Mouse (Mus musculus) lung, postnatal 0 days (tissue): ENCODE results near the gene Mical3. TPM values are rescaled to one million over a fixed set of nuclear protein-coding genes. Genes with fewer than 3 reads are reported as not detected.

Experiments
- ATAC-seq: fragments of 200-750 bp; cut with Nextera tagmentation; 2 replicates; pipeline ENCODE4 v1.8.0; 2017; ENCODE audit warnings: moderate library complexity
- DNase-seq: peaks from one replicate; pipeline ENCODE4 v3.0.0-alpha.2; 2016; ENCODE audit warnings: low spot score
- H3K27ac ChIP-seq: fragments of 300-500 bp; sonication (generic); 2 replicates; pipeline ENCODE4 v1.5.1; 2014; ENCODE audit warnings: antibody characterized with exemption, mild to moderate bottlenecking, low read length, mixed read lengths
- H3K27me3 ChIP-seq: fragments of 300-500 bp; sonication (generic); replicated peaks from 2 replicates; pipeline ENCODE4 v1.6.1; 2014; ENCODE audit warnings: low read length, mixed read lengths; ENCODE audit not compliant: insufficient read depth
- H3K36me3 ChIP-seq: fragments of 300-500 bp; sonication (generic); 2 replicates; pipeline ENCODE4 v1.6.1; 2014; ENCODE audit warnings: low read length, mixed read lengths; ENCODE audit not compliant: insufficient read depth
- H3K4me1 ChIP-seq: fragments of 300-500 bp; sonication (generic); 2 replicates; pipeline ENCODE4 v1.6.1; 2014; ENCODE audit warnings: antibody characterized with exemption, low read depth, low read length, mixed read lengths; ENCODE audit not compliant: insufficient read depth
- H3K4me2 ChIP-seq: fragments of 300-500 bp; sonication (generic); replicated peaks from 2 replicates; pipeline ENCODE4 v1.6.1; 2014; ENCODE audit warnings: low read depth, mild to moderate bottlenecking, low read length, moderate library complexity, mixed read lengths
- H3K4me3 ChIP-seq: fragments of 300-500 bp; sonication (generic); 2 replicates; pipeline ENCODE4 v1.5.1; 2014; ENCODE audit warnings: low read depth, low read length
- H3K9ac ChIP-seq: fragments of 300-500 bp; sonication (generic); replicated peaks from 2 replicates; pipeline ENCODE4 v1.6.1; 2014; ENCODE audit warnings: low read depth, mild to moderate bottlenecking
- H3K9me3 ChIP-seq: fragments of 300-500 bp; sonication (generic); 2 replicates; pipeline ENCODE4 v1.6.1; 2016; ENCODE audit warnings: low read length, mixed read lengths
- CTCF ChIP-seq: IDR thresholded peaks from 2 replicates; pipeline ENCODE4 v1.5.1; 2016; ENCODE audit warnings: antibody characterized with exemption, mild to moderate bottlenecking
- EP300 ChIP-seq: IDR thresholded peaks from 2 replicates; pipeline ENCODE4 v1.6.1; 2016; ENCODE audit warnings: antibody characterized with exemption, mild to moderate bottlenecking, control low read depth
- WGBS: fragments of 180-500 bp; shearing (Covaris S2); extraction: QIAGEN DNeasy Blood & Tissue Kit; methylation state at CpG from one replicate; pipeline ENCODE4 v1.1.7; 2014; 5-methylcytosine and 5-hydroxymethylcytosine counted together
- polyA plus RNA-seq: library from polyadenylated mRNA; unstranded; fragments of >200 nt; fragmentation: Nextera tagmentation; extraction: Ambion mirVana; gene quantifications from 2 replicates; pipeline ENCODE4 v1.2.1, GENCODE M21; 2015

The Mical3 gene
- polyA plus RNA-seq, 1 experiment from 2014 or later, result 12.8 TPM

DNA sequence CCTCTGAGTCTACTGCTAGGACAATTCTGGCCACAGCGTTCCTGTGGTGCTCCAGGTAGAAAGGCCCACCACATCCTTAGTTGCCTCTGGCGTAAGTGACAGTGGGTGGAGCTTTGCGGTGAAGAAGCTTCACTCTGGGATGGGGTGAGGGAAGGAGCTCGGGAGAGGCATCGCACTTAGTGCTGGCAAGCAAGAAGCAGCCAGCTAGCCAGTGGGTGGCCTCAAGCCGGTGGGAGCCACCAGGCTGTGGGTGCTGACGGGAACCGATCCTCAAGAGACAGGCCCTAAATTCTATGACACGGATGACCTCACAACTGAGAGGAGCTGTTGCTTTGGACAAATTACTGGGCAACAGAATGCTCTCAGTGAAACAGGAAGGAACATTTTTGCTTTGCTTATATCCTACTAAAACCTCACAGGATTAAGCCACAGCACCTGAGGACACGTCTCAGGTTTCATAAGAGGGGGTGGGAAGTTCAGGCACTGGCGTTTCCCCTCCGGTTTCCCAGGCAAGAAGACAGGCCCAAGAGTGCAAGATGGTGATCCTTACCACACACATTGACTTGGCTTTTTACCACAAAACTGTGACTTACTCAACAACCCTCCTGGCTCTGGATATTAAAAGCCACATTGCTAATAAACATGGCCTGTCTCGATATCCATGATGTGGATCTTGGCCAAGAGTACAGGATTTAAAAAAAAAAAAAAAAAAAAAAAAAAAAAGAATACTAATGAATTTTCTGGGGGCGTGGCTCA is 87.2 kb downstream of the Mical3 start:
- Histone ChIP-seq H3K36me3 (peaks cover 13% of the 10 kb centered on the region), H3K27me3 (no peaks in the 10 kb centered on the region), H3K4me1 (no peaks in the 10 kb centered on the region; the same call in 1 of the 2 replicates), H3K4me2 (no peak overlapping the region), H3K9ac (no peak overlapping the region), H3K27ac (peak overlapping the region; percentile 51; the same call in 1 of the 2 replicates), H3K9me3 (no peaks in the 10 kb centered on the region), H3K4me3 (no peak overlapping the region)
- peak; percentile 78 for DNase-seq
- ATAC-seq, result peak; percentile 68
- WGBS, result 45% methylated on average over 14 of the region's 14 CpGs
- TF ChIP-seq CTCF, result no peak
- TF ChIP-seq EP300, result peak; percentile 30; the same call in 1 of the 2 replicates

DNA sequence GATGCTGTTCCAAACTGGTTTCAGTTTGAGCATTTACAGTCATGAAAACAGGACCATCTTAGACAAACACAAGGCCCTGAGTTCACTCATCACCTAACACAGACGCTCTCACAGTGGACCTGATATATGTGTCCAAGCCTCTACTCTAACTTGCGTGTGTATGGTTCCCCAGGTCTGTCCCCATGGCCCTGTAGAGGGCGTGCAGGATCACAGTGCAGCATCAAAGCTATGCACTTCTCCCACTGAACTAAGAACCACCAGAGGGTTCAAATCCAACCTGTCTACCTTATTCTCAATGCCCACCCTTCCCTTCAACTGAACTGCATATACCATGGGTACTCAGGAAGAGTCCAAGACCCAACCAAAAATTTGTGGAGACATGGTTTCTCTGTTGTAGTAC is 91.1 kb downstream of the Mical3 start:
- Histone ChIP-seq H3K4me2 (no peak overlapping the region), H3K27me3 (no peaks in the 10 kb centered on the region), H3K27ac (no peak overlapping the region), H3K4me1 (no peaks in the 10 kb centered on the region; the same call in 1 of the 2 replicates), H3K9me3 (no peaks in the 10 kb centered on the region), H3K36me3 (peaks cover 26% of the 10 kb centered on the region), H3K4me3 (no peak overlapping the region), H3K9ac (no peak overlapping the region)
- TF ChIP-seq EP300 (no peak), CTCF (peak; percentile 39)
- DNase-seq (no peak), ATAC-seq (no peak)
- WGBS, result 90% methylated on average over 3 of the region's 3 CpGs

DNA sequence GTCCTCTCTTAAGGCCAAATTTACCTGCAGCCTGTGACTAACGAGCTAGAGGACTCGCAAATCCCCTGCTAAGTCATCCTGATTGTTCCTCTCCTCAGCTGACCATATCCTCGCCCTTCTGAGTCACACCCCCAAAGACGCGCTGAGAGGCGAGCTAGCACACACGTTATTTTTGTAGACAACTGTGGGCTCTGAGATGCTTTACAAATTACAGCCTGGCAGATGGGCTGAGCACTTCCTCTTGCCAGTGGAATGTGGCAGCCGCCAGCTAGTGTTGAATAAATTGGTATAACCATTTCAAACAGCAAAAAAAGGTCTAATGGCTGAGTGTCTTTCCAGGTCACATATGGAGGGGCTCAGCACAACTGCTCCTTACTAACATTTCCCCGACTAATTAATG is 91.5 kb downstream of the Mical3 start:
- 85% methylated on average over 9 of the region's 9 CpGs for WGBS
- Histone ChIP-seq H3K9ac (no peak overlapping the region), H3K27ac (no peak overlapping the region), H3K9me3 (no peaks in the 10 kb centered on the region), H3K4me3 (no peak overlapping the region), H3K4me2 (no peak overlapping the region), H3K4me1 (no peaks in the 10 kb centered on the region), H3K36me3 (peaks cover 26% of the 10 kb centered on the region), H3K27me3 (no peaks in the 10 kb centered on the region)
- DNase-seq, result no peak
- ATAC-seq, result no peak
- no peak for TF ChIP-seq EP300
- TF ChIP-seq CTCF, result no peak

DNA sequence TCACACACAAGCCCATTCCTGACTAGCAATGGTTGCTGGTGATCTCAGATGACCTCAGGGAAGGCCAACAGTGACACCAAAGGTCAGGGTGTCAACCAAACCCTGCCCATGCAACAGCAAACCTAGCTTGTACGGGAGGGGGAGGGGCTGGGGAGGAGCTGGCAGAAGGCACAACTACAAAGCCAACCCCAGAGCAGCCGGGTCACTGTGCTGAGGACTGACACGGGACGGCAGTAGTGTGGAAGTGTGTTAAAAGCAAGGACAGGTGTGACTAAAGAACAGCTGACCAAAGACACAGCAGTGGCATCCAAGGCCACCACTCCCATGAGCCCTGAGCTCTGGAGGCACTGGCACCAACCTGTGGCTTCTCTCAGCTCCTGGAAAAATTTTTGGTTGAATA is 93.7 kb downstream of the Mical3 start:
- ATAC-seq, result no peak

DNA sequence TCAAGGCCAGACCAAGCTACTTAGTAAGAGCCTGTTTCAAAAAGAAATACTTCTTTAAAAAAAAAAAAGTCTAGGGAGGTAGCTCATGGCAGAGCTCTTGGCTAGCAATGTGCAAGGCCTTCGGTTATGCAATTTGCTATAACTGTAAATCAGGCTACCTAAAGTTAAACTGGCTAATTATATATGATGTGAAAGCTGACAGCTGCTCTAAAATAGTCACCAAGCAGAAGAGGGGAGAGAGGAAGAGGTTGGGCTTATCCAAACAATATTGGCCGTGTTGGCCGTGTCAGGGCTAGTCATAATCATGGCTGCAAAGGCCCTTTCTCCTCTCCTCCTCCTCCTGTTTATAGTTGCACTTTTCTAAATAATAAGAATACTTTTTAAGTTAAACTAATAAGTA is 94.9 kb downstream of the Mical3 start:
- ATAC-seq (peak; percentile 25; the same call in 1 of the 2 replicates), DNase-seq (peak; percentile 36)

More for the DNA sequence above, 93.7 kb downstream of the Mical3 start:
- H3K9ac ChIP-seq, result no peak overlapping the region
- H3K36me3 ChIP-seq, result peaks cover 39% of the 10 kb centered on the region
- H3K4me1 ChIP-seq, result no peaks in the 10 kb centered on the region
- no peak for DNase-seq
- no peaks in the 10 kb centered on the region for H3K27me3 ChIP-seq
- no peaks in the 10 kb centered on the region for H3K9me3 ChIP-seq
- no peak for TF ChIP-seq EP300
- no peak for TF ChIP-seq CTCF
- no peak overlapping the region for H3K4me3 ChIP-seq
- H3K4me2 ChIP-seq, result no peak overlapping the region
- 64% methylated on average over 4 of the region's 4 CpGs for WGBS
- no peak overlapping the region for H3K27ac ChIP-seq

DNA sequence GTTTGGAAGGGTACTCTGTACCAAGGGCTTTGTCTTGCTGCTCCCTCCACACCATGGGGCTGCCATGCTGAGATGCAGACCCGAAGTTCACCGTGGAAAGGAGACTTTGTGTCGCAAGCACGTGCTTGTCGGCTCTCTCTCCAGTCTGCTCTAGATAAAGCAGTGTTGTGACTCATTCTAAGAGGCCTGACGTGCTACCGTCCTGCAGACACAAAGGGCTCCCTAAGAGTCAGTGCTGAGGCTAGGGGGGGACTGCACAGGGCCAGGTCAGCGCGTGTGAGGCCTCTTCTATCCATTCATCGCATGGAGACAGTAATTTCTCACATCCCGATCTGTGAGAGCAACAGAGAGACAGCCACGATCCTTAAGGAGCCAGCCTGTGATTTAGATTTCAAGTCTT is 95.5 kb downstream of the Mical3 start:
- Histone ChIP-seq H3K27me3 (no peaks in the 10 kb centered on the region), H3K9me3 (no peaks in the 10 kb centered on the region), H3K4me2 (no peak overlapping the region), H3K4me1 (no peaks in the 10 kb centered on the region), H3K4me3 (no peak overlapping the region), H3K9ac (no peak overlapping the region), H3K36me3 (peaks cover 29% of the 10 kb centered on the region; the same call in 1 of the 2 replicates), H3K27ac (no peak overlapping the region)
- no peak for DNase-seq
- ATAC-seq, result no peak
- WGBS, result 65% methylated on average over 12 of the region's 12 CpGs
- no peak for TF ChIP-seq EP300
- TF ChIP-seq CTCF, result no peak

More for the DNA sequence above, 94.9 kb downstream of the Mical3 start:
- Histone ChIP-seq H3K4me2 (no peak overlapping the region), H3K9ac (no peak overlapping the region), H3K36me3 (peaks cover 34% of the 10 kb centered on the region; the same call in 1 of the 2 replicates), H3K9me3 (no peaks in the 10 kb centered on the region), H3K4me3 (no peak overlapping the region), H3K4me1 (no peaks in the 10 kb centered on the region), H3K27ac (no peak overlapping the region), H3K27me3 (no peaks in the 10 kb centered on the region)
- WGBS, result 50% methylated on average over 3 of the region's 3 CpGs
- TF ChIP-seq CTCF (no peak), EP300 (no peak)
